ENCODE assay signal across 8 mouse cellular contexts in genomic region chr1:165844956-165845355, GRCm38 (mm10). TPM values are rescaled to one million over a fixed set of nuclear protein-coding genes. Genes with fewer than 3 reads are reported as not detected.
DNase-seq lines count a peak whose midpoint lies in the region; ATAC-seq and TF ChIP-seq lines count a peak whose summit lies in the region.

No protein-coding gene starts in this region.

- ATAC-seq in heart, embryonic 15.5 days (replicated peaks; ENCODE audit: insufficient number of reproducible peaks, insufficient read depth, low FRiP score, low read depth): no peak; the same call in 1 of the 2 replicates
- ATAC-seq in midbrain, embryonic 16.5 days: 0 out of 2 replicates have a peak, but pooled peaks have one; percentile 10

- DNase-seq in gastrocnemius, postnatal 14 days: peak; percentile 40
- DNase-seq in gastrocnemius, postnatal 36 days: no peak
- peak; percentile 31 to 48 for DNase-seq in adrenal gland, postnatal 36 days
- no peak for DNase-seq in liver, adult 2 months (ENCODE audit: extremely low read depth, low read depth, low spot score)
- DNase-seq in thymus, postnatal 36 days: peak; percentile 84 to 91
- no peak for DNase-seq in cerebellum, postnatal 4 days (ENCODE audit: low spot score in 2 of 2)

- no peak for TF ChIP-seq POLR2A in liver, adult 2 months (IDR thresholded peaks at IDR 0.05; ENCODE audit: extremely low read depth, insufficient read depth, low read length)

- H3K4me2 ChIP-seq in heart, embryonic 15.5 days: peak overlapping the region; percentile 98
- H3K4me2 ChIP-seq in midbrain, embryonic 16.5 days (ENCODE audit: low read length): peak overlapping the region; percentile 100

- intact Hi-C loops in gastrocnemius, postnatal 14 days (cut with DNase I; ENCODE audit: low total_unique reads): no loop called here
- intact Hi-C loops in gastrocnemius, postnatal 36 days (cut with DNase I): no loop called here

- no peak for TF ChIP-seq CTCF in liver, adult 2 months (IDR thresholded peaks at IDR 0.05; ENCODE audit: low read depth, low read length)

- peaks cover 50% of the 10 kb centered on the region for H3K27me3 ChIP-seq in heart, embryonic 15.5 days
- peaks cover 10% of the 10 kb centered on the region; the same call in 1 of the 2 replicates for H3K27me3 ChIP-seq in liver, adult 2 months (ENCODE audit: control insufficient read depth, insufficient read depth, low read length)
- peaks cover 12% of the 10 kb centered on the region for H3K27me3 ChIP-seq in midbrain, embryonic 16.5 days (ENCODE audit: control insufficient read depth, insufficient read depth, low read depth, low read length)

- WGBS in heart, embryonic 15.5 days: 1% methylated on average over 26 of the region's 26 CpGs
- WGBS in liver, adult 2 months: 1% methylated on average over 26 of the region's 26 CpGs
- under 1% methylated on average over 26 of the region's 26 CpGs for WGBS in midbrain, embryonic 16.5 days

- H3K4me3 ChIP-seq in heart, embryonic 15.5 days: peak overlapping the region; percentile 59
- peak overlapping the region; percentile 50; the same call in 1 of the 2 replicates for H3K4me3 ChIP-seq in liver, adult 2 months (ENCODE audit: insufficient read depth, low read depth, low read length)
- H3K4me3 ChIP-seq in midbrain, embryonic 16.5 days (ENCODE audit: low read depth, low read length): peak overlapping the region; percentile 52

- no peaks in the 10 kb centered on the region for H3K9me3 ChIP-seq in heart, embryonic 15.5 days (replicated peaks)
- no peaks in the 10 kb centered on the region for H3K9me3 ChIP-seq in midbrain, embryonic 16.5 days (replicated peaks; ENCODE audit: control insufficient read depth, low read length, poor library complexity, severe bottlenecking)

- H3K4me1 ChIP-seq in heart, embryonic 15.5 days (replicated peaks): peaks cover 17% of the 10 kb centered on the region
- H3K4me1 ChIP-seq in liver, adult 2 months (ENCODE audit: control insufficient read depth, insufficient read depth, low read length): peaks cover 9% of the 10 kb centered on the region
- peaks cover 20% of the 10 kb centered on the region for H3K4me1 ChIP-seq in midbrain, embryonic 16.5 days (ENCODE audit: control insufficient read depth, insufficient read depth, low read length)

- no peak overlapping the region for H3K27ac ChIP-seq in heart, embryonic 15.5 days
- H3K27ac ChIP-seq in liver, adult 2 months (replicated peaks; ENCODE audit: insufficient read depth, low read depth, low read length): no peak overlapping the region
- H3K27ac ChIP-seq in midbrain, embryonic 16.5 days (ENCODE audit: low read length): no peak overlapping the region

- H3K79me2 ChIP-seq in liver, adult 2 months (ENCODE audit: control insufficient read depth, insufficient read depth, low read length): no peaks in the 10 kb centered on the region

- H3K9ac ChIP-seq in heart, embryonic 15.5 days: peak overlapping the region; percentile 52
- H3K9ac ChIP-seq in liver, adult 2 months (ENCODE audit: low read depth, low read length): peak overlapping the region; percentile 42; the same call in 1 of the 2 replicates
- peak overlapping the region; percentile 71 for H3K9ac ChIP-seq in midbrain, embryonic 16.5 days (ENCODE audit: low read depth, low read length)

- H3K36me3 ChIP-seq in heart, embryonic 15.5 days: no peaks in the 10 kb centered on the region
- H3K36me3 ChIP-seq in liver, adult 2 months (ENCODE audit: control insufficient read depth, insufficient read depth, low read length): no peaks in the 10 kb centered on the region
- no peaks in the 10 kb centered on the region for H3K36me3 ChIP-seq in midbrain, embryonic 16.5 days (ENCODE audit: control insufficient read depth, insufficient read depth, low read length)

RNA-seq across cellular contexts. Expression of gene Cd247, which starts 56.5 kb away (rescaled TPM):
- 1 to 10 TPM; 1.3 to 1.9 TPM for total RNA-seq in gastrocnemius, postnatal 14 days (2021)
- total RNA-seq in gastrocnemius, postnatal 36 days (2021): 1 to 10 TPM in 1 of 2 experiments, under 1 TPM in 1; 0.67 to 2.3 TPM
- under 1 TPM; 0.30 to 0.46 TPM for total RNA-seq in adrenal gland, postnatal 36 days (2021)
- 0.89 and 5.5 TPM in 2 replicates for polyA plus RNA-seq in heart, embryonic 15.5 days (2015; fragmentation: Nextera tagmentation; extraction: Ambion mirVana)
- 0.40 and 0.55 TPM in 2 replicates for total RNA-seq in liver, adult 2 months (2014; rRNA removed)
- 0.36 and 0.64 TPM in 2 replicates for polyA plus RNA-seq in liver, adult 2 months (2012; rRNA removed)
- polyA plus RNA-seq in midbrain, embryonic 16.5 days (2015; fragmentation: Nextera tagmentation; extraction: Ambion mirVana): 1.2 and 1.3 TPM in 2 replicates

Comparison
In these comparisons a context has a peak if more than half of its experiments do, and no peak if none do; other contexts are left out.
1. DNase-seq: peak in gastrocnemius, postnatal 14 days (single experiment), adrenal gland, postnatal 36 days (2 of 2) and thymus, postnatal 36 days (2 of 2); none in gastrocnemius, postnatal 36 days (0 of 2), liver, adult 2 months (single experiment) and cerebellum, postnatal 4 days (0 of 2).
2. Peak in every context shown above with its lines, with median percentiles within 50 percentile points of each other: H3K4me3 ChIP-seq and H3K9ac ChIP-seq.